Mouse (Mus musculus) central nervous system, embryonic 18 days (tissue): Measurements from ENCODE around the gene Olfr539. TPM values are rescaled to one million over a fixed set of nuclear protein-coding genes. Genes with fewer than 3 reads are reported as not detected.

ENCODE experiments used
- polyA plus RNA-seq: library from polyadenylated mRNA; depleted of rRNA; stranded (reverse); fragments of >200 nt; gene quantifications from 2 replicates; pipeline ENCODE4 v1.2.3, GENCODE M21; 2012; rRNA removed

Olfr539 gene
- polyA plus RNA-seq, result 0.01 TPM in 2 replicates

DNA sequence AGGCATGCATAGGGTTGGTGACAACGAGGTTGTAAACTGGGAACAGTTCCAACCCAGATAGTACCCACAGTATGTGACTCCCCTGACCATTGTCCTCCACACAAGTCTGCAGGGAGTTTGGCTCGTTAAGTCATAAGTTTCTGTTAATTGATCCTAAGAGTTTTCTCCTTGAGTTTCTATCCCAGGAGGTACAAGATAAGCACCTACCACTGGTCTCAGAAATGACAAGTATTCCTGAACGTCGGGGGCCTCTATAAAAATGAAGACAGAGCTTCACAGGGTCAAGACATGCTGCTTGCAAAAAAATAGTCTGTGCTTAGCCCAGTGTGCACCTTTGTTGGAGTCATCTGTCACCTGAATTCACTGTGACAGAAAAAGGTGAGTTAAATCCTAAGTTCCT lies at the start of gene Olfr539:
Gene Olfr539, plus strand, starts transcription at position 301 of the 400 bp plus-strand sequence.

DNA sequence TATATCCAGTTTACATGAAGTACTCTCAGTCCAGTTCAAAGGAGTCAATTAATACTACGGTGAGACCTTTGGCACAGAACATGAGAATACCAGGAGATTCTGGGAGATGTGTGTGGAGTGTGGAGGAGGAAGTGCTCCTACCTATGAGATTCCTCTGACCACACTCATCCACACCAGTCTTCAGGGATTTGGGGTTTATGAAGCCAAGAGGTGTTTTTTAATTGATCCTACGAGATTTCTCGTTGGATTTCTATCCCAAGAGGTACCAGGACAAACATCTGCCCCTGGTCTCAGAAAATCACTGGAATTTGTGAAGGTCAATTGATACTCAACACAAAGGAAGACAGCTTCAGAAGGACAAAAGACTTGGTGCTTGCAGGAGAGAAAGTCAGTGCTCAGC lies 31.1 kb upstream of the Olfr539 start, which contains the start of gene Olfr61:
Gene Olfr61, plus strand, starts transcription at position 301 of the 400 bp plus-strand sequence.

DNA sequence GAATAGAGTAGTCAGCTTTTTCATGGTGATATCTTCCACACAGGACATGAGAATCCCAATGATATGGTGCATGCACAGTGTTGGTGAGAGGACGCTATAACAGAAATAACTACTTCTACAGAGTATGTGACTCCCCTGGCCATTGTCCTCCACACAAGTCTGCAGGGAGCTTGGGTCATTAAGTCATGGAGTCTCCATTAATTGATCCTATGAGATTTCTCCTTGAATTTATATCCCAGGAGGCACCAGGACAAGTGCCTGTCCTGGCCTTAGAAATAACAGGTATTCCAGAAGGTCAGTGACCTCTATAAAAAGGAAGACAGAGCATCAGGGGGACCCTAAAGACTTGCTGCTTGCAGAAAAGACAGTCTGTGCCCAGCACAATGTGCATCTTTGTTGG lies 13.6 kb upstream of the Olfr539 start, which contains the start of gene Olfr53:
Gene Olfr53, plus strand, starts transcription at position 301 of the 400 bp plus-strand sequence.

DNA sequence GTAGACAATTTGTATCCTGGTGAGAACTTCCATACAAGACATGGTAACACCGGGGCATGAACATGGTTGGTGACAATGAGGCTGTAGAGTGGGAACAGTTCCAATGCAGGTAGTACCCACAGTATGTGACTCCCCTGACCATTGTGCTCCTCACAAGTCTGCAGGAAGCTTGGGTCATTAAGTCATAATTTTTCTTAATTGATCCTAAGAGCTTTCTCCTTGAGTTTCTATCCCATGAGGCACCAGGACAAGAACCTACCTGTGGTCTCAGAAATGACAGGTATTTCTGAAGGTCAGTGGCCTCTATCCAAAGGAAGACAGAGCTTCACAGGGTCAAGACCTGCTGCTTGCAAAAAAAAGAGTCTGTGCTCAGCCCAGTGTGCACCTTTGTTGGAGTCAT lies 21.9 kb downstream of the Olfr539 start, which contains the start of gene Olfr45:
Gene Olfr45, plus strand, starts transcription at position 301 of the 400 bp plus-strand sequence.

DNA sequence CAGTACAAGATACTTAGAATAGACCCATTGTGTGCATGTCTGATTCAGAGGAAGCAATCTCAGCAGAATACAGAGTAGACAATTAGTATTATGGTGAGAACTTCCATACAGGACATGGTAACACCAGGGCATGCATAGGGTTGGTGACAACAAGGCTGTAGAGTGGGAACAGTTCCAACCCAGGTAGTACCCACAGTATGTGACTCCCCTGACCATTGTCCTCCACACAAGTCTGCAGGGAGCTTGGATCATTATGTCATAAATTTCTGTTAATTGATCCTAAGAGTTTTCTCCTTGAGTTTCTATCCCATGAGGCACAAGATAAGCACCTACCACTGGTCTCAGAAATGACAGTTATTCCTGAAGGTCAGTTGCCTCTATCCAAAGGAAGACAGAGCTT lies 37.2 kb downstream of the Olfr539 start, which contains the start of gene Olfr541:
Gene Olfr541, plus strand, starts transcription at position 301 of the 400 bp plus-strand sequence.

Other genes starting within 250 kb of the Olfr539 start
- not detected in 2 replicates for gene Olfr532, start 238.3 kb upstream of the Olfr539 start, polyA plus RNA-seq
- not detected in 2 replicates for gene Olfr533, start 196.6 kb upstream of the Olfr539 start, polyA plus RNA-seq
- not detected in 2 replicates for gene Olfr535, start 175.7 kb upstream of the Olfr539 start, polyA plus RNA-seq
- gene Olfr536, start 152.5 kb upstream of the Olfr539 start, polyA plus RNA-seq, result not detected in 2 replicates
- gene Olfr538, start 92.0 kb upstream of the Olfr539 start, polyA plus RNA-seq, result not detected in 2 replicates
- gene Olfr46, start 58.7 kb upstream of the Olfr539 start, polyA plus RNA-seq, result under 0.01 TPM in 1 of 2 replicates, not detected in the other
- not detected in 2 replicates for gene Olfr61, start 31.0 kb upstream of the Olfr539 start, polyA plus RNA-seq
- not detected in 2 replicates for gene Olfr53, start 13.5 kb upstream of the Olfr539 start, polyA plus RNA-seq
- gene Olfr45, start 22.0 kb downstream of the Olfr539 start, polyA plus RNA-seq, result not detected in 2 replicates
- gene Olfr541, start 37.3 kb downstream of the Olfr539 start, polyA plus RNA-seq, result not detected in 2 replicates
- not detected in 2 replicates for gene Cyp2e1, start 103.8 kb downstream of the Olfr539 start, polyA plus RNA-seq
- 0.26 and 0.66 TPM in 2 replicates for gene Syce1, start 127.9 kb downstream of the Olfr539 start, polyA plus RNA-seq
- gene Zfp941, start 162.2 kb downstream of the Olfr539 start, polyA plus RNA-seq, result 11.1 and 13.3 TPM in 2 replicates
- 0.24 and 1.4 TPM in 2 replicates for gene Urah, start 175.1 kb downstream of the Olfr539 start, polyA plus RNA-seq
- 0.25 TPM in 1 of 2 replicates, not detected in the other for gene Scgb1c1, start 185.6 kb downstream of the Olfr539 start, polyA plus RNA-seq
- 0.12 and 0.16 TPM in 2 replicates for gene Odf3, start 187.9 kb downstream of the Olfr539 start, polyA plus RNA-seq
- gene Gm45785, start 196.4 kb downstream of the Olfr539 start, polyA plus RNA-seq, result 0.24 and 0.28 TPM in 2 replicates
- 103 and 106 TPM in 2 replicates for gene Ric8a, start 197.0 kb downstream of the Olfr539 start, polyA plus RNA-seq
- gene Bet1l, start 197.6 kb downstream of the Olfr539 start, polyA plus RNA-seq, result 33.4 and 36.0 TPM in 2 replicates
- 140 and 147 TPM in 2 replicates for gene Psmd13, start 222.0 kb downstream of the Olfr539 start, polyA plus RNA-seq
- gene Sirt3, start 222.4 kb downstream of the Olfr539 start, polyA plus RNA-seq, result 57.5 and 62.3 TPM in 2 replicates
- gene Cox8b, start 240.5 kb downstream of the Olfr539 start, polyA plus RNA-seq, result 3.9 TPM in 1 of 2 replicates, not detected in the other